Mouse (Mus musculus) right cerebral cortex, adult 2 months (tissue): ENCODE results near the gene Ncf1.

ENCODE experiments used
- DNase-seq, 2 experiments: peaks; one replicate each; pipeline ENCODE4 v3.0.0; 2021 to 2022; ENCODE audit warnings: low spot score in 2 of 2

The Ncf1 gene

DNA sequence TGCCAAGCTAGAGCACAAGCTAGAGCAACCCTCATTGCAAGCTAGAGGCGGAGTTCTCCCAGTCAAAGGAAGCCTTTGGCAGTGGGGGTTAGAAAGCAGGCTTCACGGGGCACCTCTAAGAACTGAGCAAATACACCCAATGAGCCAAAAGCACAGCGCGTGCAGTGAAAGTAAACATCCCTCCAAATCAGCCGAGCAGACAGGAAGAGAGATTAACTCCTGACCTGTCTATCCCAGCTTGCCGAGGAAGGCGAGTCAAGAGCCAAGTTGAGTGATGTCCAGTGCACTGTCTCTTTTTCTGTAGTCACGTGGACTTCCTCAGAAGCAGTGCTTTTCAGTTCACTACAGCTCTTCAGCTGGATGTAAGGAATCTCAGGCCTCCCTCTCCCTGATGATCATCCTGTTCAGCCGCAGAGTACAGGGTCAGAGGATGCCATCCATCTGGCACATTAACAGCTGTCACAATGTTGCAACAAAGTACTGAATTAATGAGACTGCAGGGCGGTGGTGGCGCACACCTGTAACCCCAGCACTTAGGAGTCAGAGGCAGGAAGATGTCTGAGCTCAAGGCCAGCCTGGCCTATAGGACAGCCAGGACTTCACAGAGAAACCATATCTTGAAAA lies 19.4 kb downstream of the Ncf1 start:
- DNase-seq: no peak

DNA sequence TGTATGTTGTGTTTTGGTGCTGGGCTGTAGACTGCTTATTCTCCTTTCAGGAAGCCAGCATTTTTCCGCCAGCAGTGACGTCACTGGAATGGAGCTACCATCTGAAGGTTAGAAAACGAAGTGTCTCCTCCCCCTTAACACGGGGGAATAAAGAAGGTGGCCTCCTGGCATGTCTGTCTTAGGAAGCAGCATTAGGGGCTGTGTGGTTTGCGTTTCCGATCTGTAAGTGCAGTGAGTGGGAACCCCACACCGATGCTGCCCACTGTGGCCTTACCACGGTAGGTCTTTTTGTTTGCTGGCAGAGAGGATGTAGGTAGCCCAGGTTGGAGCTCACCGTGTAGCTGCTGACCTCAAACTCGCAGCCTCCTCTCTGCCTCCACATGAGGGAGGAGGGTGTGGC lies 22.7 kb downstream of the Ncf1 start:
- no peak for DNase-seq

DNA sequence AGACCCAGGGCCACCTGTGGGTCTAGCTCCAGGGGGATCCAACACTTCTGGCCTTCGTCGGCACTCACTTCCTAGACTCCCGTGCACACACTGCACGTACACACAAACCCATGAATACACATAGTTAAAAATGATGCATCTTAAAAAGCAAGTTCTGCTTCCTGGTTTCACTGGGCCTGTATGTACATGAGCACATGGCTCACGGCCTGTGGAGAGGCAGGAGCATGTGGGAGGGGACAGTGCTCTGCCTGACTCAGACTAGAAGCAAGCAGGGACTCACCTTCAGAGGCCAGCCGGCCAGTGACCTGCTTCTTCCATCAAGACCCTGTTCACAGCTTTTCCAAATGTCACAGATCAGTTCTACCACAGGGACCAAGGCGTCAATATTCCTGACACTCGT lies 35.8 kb downstream of the Ncf1 start:
- DNase-seq: no peak

DNA sequence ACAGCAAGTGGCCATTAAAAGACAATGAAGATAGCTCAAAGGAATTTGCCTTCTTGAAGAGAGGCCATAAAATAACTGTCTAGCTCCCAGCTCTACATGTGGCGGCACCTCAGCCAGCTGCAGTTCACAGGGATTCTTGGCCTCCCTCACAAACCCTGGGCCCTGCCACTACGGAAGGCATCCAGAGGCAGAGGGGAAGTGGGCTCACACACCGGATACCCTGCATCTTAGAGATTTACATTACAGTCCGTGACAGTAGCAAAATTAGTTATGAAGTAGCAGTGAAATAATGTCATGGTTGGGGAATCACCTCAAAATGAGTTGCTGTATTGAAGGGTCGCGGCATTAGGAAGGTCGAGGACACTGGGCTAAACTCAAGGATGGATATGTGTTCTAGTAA lies 40.9 kb downstream of the Ncf1 start:
- no peak for DNase-seq

DNA sequence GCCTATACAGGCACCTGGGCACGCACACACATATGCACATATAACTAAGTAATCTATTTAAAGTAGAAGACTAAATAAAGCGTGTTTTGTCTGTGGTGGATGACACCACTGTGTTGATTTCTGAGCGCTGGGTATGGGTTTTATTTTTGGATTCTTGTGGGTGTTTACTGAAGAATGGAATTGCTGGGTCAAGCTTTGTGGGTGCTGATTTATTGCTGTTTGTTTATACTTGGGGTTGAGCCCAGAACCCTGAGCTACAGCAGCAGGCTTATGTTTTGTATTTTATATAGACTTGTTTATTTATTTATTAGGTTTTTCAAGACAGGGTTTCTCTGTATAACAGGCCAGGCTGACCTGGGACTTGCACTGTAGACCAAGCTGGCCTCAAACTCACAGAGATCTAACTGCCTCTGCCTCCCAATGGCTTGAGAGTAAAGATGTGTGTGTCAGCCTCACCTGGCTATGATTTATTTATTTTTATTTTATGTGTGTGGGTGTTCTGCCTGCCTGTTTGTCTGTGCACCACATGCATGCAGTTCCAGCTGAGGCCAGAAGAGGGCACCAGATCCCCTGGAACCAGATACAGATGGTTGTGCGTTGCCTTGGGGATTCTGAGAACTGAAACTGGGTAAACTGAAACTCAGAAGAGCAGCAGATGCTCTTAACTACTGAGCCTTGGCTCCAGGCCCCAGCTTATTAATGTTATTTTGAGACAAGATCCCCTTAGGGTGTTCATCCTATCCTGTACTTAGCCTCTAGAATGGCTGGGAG lies 42.3 kb downstream of the Ncf1 start:
- peak; percentile 53 to 55 for DNase-seq

DNA sequence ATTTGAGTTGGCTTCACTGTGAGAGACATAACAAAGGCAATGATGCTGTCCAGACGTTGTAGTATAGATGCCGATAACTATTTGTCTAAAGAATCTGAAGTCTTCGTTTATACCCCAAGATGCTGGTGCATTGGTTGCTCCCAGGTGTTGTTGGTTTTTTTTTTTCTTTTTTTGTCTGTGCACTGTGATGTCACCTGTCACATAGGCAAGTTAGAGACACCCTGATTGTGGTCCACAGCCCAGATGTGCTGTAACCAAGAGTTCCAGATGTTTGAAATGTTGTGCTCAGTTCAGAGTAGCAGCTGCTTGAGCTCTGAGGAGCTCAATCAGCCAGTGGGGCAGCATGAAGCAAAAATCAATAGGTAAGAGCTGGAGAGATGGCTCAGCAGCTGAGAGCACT lies 43.4 kb downstream of the Ncf1 start:
- no peak for DNase-seq

DNA sequence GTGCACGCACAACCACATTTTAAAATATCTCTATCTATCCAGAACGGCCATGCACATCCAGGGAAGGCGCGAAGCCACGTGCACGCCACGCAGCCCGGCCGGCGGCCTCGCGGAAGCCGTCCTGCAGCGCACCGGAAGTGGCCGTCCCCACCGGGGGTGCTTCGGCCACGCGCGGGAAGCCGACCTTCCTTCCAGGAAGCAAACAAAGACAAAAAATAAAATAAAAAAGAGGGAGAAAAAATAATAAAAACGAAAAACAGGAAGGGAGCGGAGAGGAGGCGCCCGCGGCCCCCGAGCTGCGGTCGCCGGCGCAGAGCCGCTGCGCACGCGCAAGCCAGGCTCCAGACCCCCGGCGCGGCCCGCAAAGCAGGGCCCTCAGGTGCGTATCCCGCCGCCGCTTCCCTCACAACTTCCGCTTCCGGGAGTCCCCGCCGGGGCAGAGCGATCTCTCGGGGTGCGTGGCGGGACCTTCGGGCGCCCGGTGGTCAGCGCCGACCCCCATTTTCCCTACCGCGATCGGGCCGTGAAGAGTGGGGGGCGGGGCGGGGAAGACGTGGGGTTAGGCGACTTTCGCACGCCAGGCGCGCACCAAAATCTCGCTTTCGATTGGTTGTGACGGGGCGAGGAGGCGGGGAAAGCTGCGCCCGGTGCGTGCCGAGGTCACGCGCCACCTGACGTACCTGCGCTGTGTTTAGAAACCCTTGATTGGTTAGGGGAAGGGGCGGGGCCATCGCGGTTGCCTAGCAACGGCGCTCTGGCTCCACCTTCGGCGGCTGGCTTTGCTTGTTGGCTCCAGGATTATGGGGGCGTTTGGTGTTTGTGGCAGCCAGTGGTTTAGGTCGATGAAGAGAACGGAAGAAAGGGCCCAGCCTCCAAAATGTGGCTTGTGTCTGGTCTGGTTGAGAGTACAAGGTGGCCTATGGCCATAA lies 45.3 kb downstream of the Ncf1 start, which contains the start of gene Gtf2ird2:
TSS of gene Gtf2ird2 (plus strand) at position 140 of the 929 bp plus-strand sequence.
- DNase-seq: peak; percentile 98 to 99

DNA sequence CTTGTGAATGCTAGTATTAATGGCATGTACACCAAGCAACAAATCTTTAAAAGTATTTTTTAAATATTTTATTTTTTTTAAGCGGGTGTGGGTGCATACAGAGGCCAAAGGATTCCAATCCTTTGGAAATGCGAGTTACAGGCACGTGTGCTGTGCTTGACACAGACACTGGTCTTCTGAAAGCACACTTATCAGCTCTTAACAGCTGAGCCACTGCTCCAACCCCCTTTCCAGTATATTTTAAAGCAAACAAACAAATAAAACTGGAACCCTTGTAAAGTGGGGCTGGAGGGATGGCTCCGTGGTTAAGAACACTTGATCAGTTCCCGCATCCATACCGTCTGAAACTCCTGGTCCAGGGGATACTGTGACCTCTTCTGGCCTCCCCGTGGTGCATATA lies 46.3 kb downstream of the Ncf1 start:
- DNase-seq: no peak

DNA sequence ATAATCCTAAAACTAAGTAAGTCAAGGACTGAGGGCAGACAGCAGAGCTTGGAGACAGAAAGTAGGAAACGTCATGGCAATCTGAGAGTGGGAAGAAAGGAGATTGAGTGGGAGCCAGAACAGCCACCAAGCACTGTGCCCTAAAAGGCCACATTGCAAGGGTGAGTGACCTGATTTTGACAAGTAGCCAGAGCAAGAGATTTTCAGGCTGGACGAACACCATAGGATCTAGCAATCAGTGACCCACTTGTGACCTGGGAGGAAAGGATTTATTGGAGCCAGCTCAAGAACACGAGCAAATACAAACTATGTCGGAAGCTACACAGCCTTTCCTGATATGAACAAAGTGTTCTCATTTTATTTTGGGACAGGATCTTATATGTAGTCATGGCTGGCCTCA lies 46.7 kb downstream of the Ncf1 start:
- DNase-seq: no peak

DNA sequence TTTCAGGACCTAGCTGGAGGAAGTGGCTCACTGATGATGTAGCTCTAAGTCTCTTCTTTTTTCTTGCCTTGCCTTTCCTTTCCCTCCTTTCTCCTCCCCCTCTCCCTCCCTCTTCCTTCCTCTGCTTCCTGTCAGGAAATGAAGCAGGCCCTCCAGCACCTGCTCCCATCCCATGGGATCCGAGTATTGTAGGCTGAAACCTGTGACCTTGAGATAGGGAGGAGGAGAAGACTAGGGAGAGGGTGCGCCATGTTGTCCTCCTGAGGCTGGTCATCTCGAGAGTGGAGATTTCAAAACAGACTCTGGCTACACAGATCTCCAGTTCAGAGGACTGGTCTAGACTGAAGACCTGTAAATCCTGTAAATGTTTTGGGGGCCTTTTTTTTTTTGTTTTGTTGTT lies 47.3 kb downstream of the Ncf1 start:
- DNase-seq: no peak

DNA sequence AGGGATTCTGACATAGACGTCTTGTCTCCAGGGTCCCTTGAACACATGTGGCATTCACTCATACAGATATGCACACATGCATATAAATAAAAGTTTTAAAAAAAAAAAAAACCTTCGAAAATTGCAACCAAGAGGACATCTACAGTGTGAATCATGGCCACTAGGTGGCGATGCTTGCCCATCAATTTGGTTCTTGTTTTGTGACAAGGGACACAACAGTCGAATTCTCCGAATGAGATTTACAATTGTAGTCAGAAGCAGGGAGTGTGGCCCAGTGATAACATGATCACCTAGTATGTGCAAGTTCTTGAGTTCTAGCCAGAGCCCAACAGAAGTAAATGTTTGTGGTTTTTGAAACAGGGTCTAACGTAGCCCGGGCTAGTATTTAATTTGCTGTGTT lies 49.6 kb downstream of the Ncf1 start:
- peak; percentile 91 to 94 for DNase-seq

DNA sequence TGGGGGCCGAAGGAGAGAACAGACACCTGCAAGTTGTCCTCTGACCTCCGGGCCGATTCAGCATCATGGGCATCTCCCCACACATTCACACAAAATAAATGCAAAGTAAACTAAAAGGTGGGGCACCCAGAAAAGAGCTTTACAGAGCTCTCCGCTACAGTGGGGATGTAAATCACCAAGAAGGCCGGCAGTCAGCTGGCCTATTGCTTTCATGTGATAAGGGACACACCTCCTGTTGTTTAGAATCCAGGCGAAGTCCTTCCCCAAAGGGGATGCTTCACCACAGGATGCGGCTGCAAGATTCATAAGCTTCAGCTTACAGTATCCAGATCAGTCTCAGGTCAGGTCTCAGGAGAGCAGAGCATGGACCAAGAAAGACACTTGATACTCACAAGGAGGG lies 50.9 kb downstream of the Ncf1 start:
- no peak for DNase-seq

DNA sequence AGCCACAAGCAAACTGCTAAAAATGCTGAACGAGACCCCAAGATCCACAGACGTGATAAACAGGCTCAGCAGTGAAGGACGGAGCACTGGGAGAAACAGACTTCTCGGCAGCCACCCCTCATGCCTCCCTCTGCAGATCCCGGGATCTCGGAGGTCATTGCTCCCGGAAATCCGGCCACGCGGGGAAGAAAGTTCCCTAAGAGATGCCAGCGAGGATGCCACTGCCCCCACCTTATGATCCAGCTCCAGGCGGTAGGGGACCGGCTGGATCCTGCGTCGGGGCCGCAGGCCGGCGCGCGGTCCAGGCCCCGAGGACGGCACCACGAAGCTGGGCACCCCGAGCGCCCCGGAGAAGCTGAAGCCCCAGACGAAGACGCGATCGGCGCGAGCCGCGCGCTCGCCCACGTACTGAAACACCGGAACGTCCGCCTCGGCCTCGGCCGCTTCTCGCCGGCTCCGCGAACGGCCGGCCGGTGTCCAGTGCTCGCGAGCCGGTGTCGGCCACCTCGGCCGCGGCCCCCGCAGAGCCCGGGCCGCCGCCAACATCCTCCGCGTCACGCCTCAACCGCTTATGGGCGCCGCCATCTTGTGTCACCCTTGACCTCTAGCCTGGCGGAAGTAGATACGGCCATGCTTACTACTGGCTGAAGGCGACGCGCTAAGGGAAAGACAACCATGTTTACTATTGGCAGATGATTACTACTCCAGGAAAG lies 53.1 kb downstream of the Ncf1 start, which contains the start of gene Rcc1l:
TSS of gene Rcc1l (minus strand) at position 606 of the 713 bp plus-strand sequence.
- DNase-seq: peak; percentile 87 to 88

DNA sequence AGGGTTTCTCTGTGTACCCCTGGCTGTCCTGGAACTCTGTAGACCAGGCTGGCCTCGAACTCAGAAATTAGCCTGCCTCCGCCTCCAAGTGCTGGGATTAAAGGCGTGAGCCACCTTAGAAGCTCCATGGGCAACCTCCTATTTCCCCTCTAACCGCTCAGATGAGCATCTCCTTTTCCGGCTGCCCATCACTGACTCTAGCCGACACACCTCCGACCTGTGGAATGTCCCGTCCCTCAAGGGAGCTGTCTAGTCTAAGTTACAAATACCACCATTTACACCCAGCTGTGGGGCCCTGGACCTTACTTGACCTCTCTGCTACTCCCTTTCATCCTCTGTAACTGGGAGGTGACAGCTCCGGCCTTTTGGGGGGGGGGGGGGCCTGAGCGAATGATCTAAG lies 53.7 kb downstream of the Ncf1 start:
- no peak for DNase-seq

DNA sequence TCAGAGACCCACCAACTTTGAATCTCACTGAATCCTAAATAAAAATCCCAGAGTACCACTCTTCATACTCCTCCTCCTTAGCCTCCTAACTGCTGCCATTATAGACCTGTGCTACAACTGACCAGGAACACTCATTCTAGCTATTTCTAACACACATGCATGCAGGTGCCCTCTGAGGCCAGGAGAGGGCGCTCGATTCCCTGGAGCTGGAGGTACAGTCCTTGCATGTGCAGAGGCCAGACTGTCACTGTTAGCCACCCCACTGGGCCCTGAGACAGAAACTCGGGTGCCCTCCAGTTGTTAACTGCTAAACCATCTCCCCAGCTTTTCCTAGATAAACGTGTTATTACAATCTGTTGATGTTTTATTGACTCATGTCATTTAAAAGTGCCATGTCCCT lies 56.2 kb downstream of the Ncf1 start:
- no peak for DNase-seq

DNA sequence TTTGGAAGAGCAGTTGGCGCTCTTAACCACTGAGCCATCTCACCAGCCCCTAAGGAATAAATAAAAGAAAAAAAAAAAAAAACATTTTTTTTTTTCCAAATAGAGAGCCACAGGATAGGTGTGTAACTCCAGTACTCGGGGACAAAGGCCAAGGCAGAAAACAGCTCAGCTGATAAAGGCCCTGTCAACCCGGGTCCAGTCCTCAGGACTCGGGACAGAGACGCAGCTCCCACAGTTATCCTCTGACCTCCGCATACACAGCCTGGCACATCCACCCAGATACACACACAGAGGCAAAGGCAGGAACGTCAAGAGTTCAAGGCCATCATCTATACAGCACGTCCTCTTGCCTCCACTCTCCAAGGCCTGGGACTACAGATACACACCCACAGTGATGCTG lies 59.3 kb downstream of the Ncf1 start:
- DNase-seq: no peak
